ENCODE assay signal across 12 mouse cellular contexts in genomic region chr4:151694047-151694446, GRCm38 (mm10).
A peak's percentile ranks its signal among the peaks of the same experiment; 100 is the strongest.
DNase-seq lines count a peak whose midpoint lies in the region; ATAC-seq and TF ChIP-seq lines count a peak whose summit lies in the region.
"Had no signal": no experiment of that assay in that cellular context is flagged by ENCODE, and none has a peak within 500 bp of the region (broad histone marks: within the 10 kb centered on the region; RNA-seq: fewer than 3 reads in every experiment).

No protein-coding gene starts in this region.

- DNase-seq in layer of hippocampus, adult 2 months (ENCODE audit: low spot score in 2 of 2) = no peak
- DNase-seq in layer of hippocampus, postnatal 10 days (ENCODE audit: low spot score in 2 of 2) = no peak
- DNase-seq in thymus, postnatal 25 days = peak; percentile 6
- no peak for DNase-seq in thymus, adult 18-20 months
- DNase-seq in c-Kit-positive CD71-positive TER-119-negative erythroid progenitor cells, embryonic 14.5 days (ENCODE audit: low read depth) = peak; percentile 9
- no peak for DNase-seq in right cerebral cortex, postnatal 25 days
- DNase-seq: liver, embryonic 13.5 days; retina, postnatal 1 day had no signal

- H3K27me3 ChIP-seq in forebrain, embryonic 13.5 days = peaks cover 6% of the 10 kb centered on the region; the same call in 1 of the 2 replicates
- H3K27me3 ChIP-seq: heart, embryonic 13.5 days; hindbrain, embryonic 15.5 days; liver, embryonic 13.5 days had no signal

- peak; percentile 63 for TF ChIP-seq CTCF in layer of hippocampus, adult 2 months (conservative IDR thresholded peaks at IDR 0.05)

- 89% methylated on average over 3 of the region's 3 CpGs for WGBS in forebrain, embryonic 13.5 days

- no peak overlapping the region for H3K9ac ChIP-seq in forebrain, embryonic 13.5 days
- H3K9ac ChIP-seq: heart, embryonic 13.5 days; hindbrain, embryonic 15.5 days; liver, embryonic 13.5 days had no signal

- H3K4me3 ChIP-seq in layer of hippocampus, adult 2 months = no peak overlapping the region
- no peak overlapping the region for H3K4me3 ChIP-seq in forebrain, embryonic 13.5 days
- H3K4me3 ChIP-seq: erythroblast, embryonic 14.5 days; heart, embryonic 13.5 days; hindbrain, embryonic 15.5 days; liver, embryonic 13.5 days had no signal

- H3K4me1 ChIP-seq in forebrain, embryonic 13.5 days = peaks cover 40% of the 10 kb centered on the region
- H3K4me1 ChIP-seq: liver, embryonic 13.5 days had no signal

- no peaks in the 10 kb centered on the region for H3K36me3 ChIP-seq in forebrain, embryonic 13.5 days (ENCODE audit: poor library complexity, severe bottlenecking)
- H3K36me3 ChIP-seq: heart, embryonic 13.5 days; hindbrain, embryonic 15.5 days; liver, embryonic 13.5 days had no signal

- no peaks in the 10 kb centered on the region for H3K9me3 ChIP-seq in forebrain, embryonic 13.5 days (replicated peaks)
- H3K9me3 ChIP-seq: hindbrain, embryonic 15.5 days; liver, embryonic 13.5 days had no signal

- ATAC-seq in forebrain, embryonic 13.5 days = no peak

- H3K27ac ChIP-seq in layer of hippocampus, adult 2 months = no peak overlapping the region
- H3K27ac ChIP-seq in forebrain, embryonic 13.5 days = no peak overlapping the region
- H3K27ac ChIP-seq: heart, embryonic 13.5 days; liver, embryonic 13.5 days had no signal

- H3K4me2 ChIP-seq in forebrain, embryonic 13.5 days = no peak overlapping the region
- H3K4me2 ChIP-seq: heart, embryonic 13.5 days; hindbrain, embryonic 15.5 days; liver, embryonic 13.5 days had no signal

Comparison
In these comparisons a context has a peak if more than half of its experiments do, and no peak if none do; other contexts are left out.
1. DNase-seq: peak in thymus, postnatal 25 days (single experiment) and c-Kit-positive CD71-positive TER-119-negative erythroid progenitor cells, embryonic 14.5 days (single experiment); none in layer of hippocampus, adult 2 months (0 of 2), layer of hippocampus, postnatal 10 days (0 of 2), thymus, adult 18-20 months (0 of 2) and right cerebral cortex, postnatal 25 days (single experiment).